ENCODE assay signal across 13 mouse cellular contexts in the genomic region with DNA sequence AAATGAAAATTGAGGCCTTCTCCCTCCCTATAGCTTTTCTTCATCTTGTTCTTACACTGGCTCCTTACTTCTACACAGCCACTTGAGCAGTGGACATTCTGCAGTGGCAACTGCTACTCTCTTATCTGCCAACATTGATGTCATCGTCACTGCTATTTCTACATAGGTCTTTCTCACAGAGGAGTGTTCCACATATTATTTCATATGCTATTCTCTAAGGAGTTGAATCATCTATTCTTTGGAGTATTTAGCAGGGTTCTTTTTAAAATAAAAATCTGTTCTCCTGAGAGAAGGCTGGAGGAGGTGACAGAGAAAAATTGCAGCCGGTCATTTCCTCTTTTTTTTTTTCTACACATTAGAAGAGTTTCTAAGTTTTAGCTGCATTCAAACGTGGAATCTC.
A peak's percentile ranks its signal among the peaks of the same experiment; 100 is the strongest.
DNase-seq lines count a peak whose midpoint lies in the region.
"Had no signal": no experiment of that assay in that cellular context is flagged by ENCODE, and none has a peak within 500 bp of the region (broad histone marks: within the 10 kb centered on the region; RNA-seq: fewer than 3 reads in every experiment).

No protein-coding gene starts in this region.

- peak; percentile 5 to 34 for DNase-seq in frontal cortex, adult 2 months (ENCODE audit: extremely low spot score in 1 of 2, low spot score in 1 of 2)
- no peak for DNase-seq in frontal cortex, postnatal 10 days (ENCODE audit: low spot score in 2 of 2)
- DNase-seq in right cerebral cortex, adult 18-20 months = peak; percentile 11
- DNase-seq in right cerebral cortex, adult 2 months (ENCODE audit: low spot score in 2 of 2) = no peak
- DNase-seq in lung, postnatal 25 days (ENCODE audit: low spot score) = peak; percentile 2
- DNase-seq in kidney, adult 8-10 months = no peak
- no peak for DNase-seq in testis, postnatal 10 days (ENCODE audit: low spot score)
- DNase-seq: cerebellum, adult 11-12 months; cerebellum, postnatal 10 days; gastrocnemius, adult 2 months; kidney, postnatal 25 days; liver, embryonic 13.5 days; thymus, postnatal 25 days had no signal

Comparison
In these comparisons a context has a peak if more than half of its experiments do, and no peak if none do; other contexts are left out.
1. DNase-seq: peak in frontal cortex, adult 2 months (2 of 2), right cerebral cortex, adult 18-20 months (single experiment) and lung, postnatal 25 days (single experiment); none in frontal cortex, postnatal 10 days (0 of 2), right cerebral cortex, adult 2 months (0 of 2), kidney, adult 8-10 months (0 of 2) and testis, postnatal 10 days (single experiment).